Mouse (Mus musculus) brain, embryonic 14.5 days (tissue): ENCODE data around the gene Rufy1. TPM values are rescaled to one million over a fixed set of nuclear protein-coding genes. Genes with fewer than 3 reads are reported as not detected.

Experiments
- DNase-seq: peaks from one replicate; pipeline ENCODE4 v3.0.0-alpha.2; 2011; ENCODE audit warnings: low read depth
- CTCF ChIP-seq: fragments of 200-500 bp; IDR thresholded peaks from 2 replicates; pipeline ENCODE4 v1.5.1; 2012; ENCODE audit warnings: inconsistent platforms, mild to moderate bottlenecking, moderate library complexity, borderline replicate concordance; ENCODE audit not compliant: insufficient read depth, insufficient read length; ENCODE audit errors: extremely low read depth
- POLR2A ChIP-seq: fragments of 200-500 bp; IDR thresholded peaks from 2 replicates; pipeline ENCODE4 v1.6.1; 2012; ENCODE audit warnings: mild to moderate bottlenecking, inconsistent platforms, borderline replicate concordance; ENCODE audit not compliant: poor library complexity, insufficient read depth, insufficient read length, severe bottlenecking; ENCODE audit errors: extremely low read depth
- polyA plus RNA-seq: library from polyadenylated mRNA; depleted of rRNA; stranded (reverse); fragments of >200 nt; gene quantifications from 2 replicates; pipeline ENCODE4 v1.2.3, GENCODE M21; 2012; rRNA removed

Rufy1 gene
- 20.8 and 23.0 TPM in 2 replicates for polyA plus RNA-seq

DNA sequence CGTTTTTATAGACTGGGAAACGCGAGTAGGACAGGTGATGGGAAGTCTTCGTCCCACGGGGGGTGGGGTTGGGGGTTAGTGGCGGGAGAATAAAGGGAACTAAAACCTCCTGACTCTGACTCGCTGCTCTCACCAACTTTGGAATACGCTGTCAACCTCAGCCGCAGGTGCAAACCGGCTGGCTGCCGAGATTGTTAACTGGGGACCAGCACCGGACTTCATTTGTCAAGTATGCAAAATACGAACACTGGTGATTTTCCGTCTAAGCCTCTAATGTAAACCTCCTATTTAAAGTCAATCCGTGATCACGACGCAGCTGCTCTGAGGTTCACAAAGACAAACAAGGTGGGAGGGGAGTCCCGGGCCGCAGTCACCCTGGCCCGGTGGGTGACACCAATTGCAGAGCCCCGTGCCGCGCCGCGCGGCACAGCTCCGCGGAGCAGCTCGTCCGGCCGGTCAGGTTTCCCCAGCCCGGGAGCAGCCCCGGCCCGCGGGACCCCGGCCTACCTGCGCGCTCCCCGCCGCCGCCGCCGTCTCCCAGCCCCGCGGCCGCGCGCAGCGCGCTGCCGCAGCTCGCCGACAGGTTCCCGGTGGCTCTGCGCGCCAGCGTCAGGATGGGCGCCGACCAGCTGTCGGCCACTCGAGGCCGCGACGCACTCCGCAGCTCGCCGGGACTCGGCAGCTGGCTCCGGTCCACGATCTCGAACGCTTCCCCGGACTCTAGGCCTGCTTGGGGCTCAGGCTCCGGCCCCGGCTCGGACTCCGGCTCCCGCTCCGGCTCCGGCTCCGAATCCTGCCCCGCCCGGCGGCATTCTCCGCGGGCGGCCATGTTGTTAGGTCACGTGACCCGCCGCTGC is at the start of gene Rufy1:
TSS of gene Rufy1 (minus strand) at position 849 of the 857 bp plus-strand sequence.
- TF ChIP-seq POLR2A (peak; percentile 79), CTCF (no peak)
- peak; percentile 91 for DNase-seq

DNA sequence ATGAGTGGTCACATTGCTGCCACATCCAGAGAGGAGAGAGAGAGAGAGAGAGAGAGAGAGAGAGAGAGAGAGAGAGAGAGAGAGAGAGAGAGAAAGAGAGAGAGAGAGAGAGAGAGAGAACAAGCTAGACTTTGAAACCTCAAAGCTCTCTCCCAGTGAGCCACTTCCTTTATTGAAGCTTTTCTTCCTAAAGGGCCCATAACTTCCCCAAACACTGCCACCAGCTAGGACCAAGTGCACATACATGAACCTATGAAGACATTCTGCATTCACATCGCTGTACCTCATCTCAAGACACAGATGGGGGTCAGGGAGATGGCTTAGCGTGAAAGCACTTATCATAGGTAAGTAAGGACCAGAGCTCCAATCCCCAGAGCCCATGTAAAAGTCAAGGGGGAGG is 47.1 kb upstream of the Rufy1 start:
- DNase-seq = no peak
- no peak for TF ChIP-seq POLR2A

DNA sequence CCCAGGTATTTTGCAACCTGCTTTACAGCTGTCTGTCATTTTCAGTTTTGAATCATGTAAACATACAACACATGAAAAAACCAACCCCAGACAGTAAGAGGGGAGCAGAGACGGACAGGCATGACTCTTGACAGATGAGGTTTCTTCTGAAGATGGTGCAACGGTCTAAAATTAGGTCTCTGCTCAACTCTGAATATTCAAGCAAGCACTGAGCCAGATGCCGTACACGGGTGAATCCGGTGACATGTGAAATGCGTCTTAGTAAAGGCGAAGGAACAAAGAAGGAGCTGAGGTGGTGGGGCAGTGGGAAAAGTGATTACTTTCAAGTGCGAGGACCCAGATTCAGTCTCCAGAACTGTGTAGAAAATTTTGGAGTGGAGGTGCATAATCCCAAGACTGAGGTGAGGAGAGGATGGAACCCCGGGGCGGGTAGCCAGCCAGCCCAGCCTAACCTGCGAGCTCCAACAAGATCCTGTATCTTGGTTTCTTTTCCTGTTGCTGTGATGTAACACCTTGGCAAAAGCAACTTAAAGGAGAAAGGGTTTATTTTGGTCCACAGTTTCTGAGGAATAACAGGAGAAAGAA is 46.7 kb upstream of the Rufy1 start:
- TF ChIP-seq CTCF (no peak), POLR2A (no peak)
- DNase-seq = peak; percentile 50

DNA sequence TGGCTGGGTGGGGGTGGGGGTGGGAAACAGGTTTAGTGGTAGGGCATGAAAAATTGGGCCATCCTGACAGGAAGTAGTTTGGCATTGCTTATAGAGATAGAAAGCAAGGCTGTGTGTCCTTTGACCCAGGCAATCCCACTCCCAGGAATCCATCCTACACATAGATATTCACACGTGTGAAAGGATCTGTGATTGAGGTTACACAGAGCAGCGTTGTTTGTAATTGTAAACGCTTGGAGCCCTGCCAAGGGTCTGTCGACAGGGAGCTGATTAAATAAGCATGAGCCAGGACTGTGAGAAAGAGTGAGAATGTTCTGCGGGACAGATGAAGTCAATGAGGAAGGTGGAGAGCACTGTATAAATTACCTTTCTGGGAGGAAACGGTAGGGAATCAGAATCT is 46.0 kb upstream of the Rufy1 start:
- TF ChIP-seq CTCF = no peak
- no peak for TF ChIP-seq POLR2A
- peak; percentile 93 for DNase-seq

DNA sequence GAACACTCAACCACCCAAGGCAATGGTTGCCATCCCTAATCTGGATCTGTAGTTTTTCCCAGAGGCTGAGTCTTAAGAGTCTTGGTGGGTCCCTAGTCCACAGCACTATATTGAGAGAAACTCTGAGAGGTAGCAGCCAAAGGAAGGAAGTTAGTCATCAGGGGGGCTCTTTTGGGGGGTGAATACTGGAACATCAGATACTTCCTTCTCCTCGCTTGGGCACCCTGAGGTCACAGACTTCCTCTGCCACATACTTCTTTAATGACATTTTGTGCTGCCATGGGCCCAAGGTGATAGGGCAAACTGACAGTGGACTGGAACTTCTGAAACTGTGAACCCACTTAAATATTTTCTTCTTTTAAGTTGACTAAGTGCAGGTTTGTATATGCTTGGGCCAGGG is 43.0 kb upstream of the Rufy1 start:
- TF ChIP-seq CTCF = no peak
- no peak for DNase-seq

DNA sequence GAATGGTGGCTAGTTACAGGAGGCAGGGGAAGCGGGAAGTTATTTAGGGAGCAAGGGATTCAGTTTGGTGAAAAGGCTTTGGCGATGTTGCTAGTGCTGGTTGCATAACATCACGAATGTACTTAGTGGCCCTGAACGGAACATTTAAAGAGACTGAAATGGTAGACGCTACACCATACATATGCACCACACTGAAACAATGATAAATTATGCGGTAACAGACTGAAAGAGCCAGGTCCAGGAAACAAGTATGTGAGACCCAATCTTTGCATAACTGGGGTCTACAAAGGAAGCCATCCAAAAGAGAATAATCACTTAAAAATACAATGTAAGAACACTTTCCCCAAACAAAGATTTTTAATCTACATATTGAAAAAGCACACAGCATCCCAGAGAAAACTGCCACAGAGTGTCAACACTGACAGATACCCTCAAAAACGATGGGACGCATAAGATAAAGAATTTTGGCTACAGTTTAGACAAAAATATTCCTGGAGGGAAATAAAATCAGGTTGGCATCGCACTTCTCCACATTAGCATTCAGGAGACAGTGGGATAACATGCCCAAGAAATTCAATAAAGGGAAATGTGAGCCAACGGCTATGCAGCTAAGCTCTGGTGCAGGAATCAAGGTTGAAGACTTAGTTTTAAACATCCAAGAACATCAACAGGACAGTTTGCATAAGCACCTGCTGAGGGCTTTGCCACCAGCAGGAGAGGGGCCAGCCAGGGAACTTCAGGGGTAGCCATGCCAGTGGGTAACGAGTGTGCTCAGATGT is 41.4 kb upstream of the Rufy1 start:
- TF ChIP-seq POLR2A = no peak
- no peak for TF ChIP-seq CTCF
- no peak for DNase-seq

DNA sequence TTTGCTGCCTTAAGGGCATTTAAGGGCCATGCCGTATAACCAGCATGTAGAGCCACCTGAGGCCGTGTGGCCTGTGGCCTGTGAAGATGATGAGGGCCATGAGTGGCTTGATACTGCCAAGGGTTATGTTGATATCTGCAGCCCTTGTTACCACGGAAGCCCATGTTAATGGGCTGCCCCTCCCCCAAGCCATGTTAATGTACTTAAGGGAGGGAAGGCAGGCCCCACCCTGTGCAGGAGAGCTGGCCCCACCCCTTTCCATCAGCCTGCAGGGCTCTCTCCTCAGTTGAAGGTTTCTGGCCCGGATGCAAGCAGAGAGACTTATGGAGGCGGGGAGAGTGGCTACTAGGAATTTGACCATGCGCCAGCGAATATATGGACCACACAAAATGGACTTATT is 30.6 kb upstream of the Rufy1 start:
- no peak for TF ChIP-seq CTCF
- TF ChIP-seq POLR2A = no peak
- DNase-seq = no peak

DNA sequence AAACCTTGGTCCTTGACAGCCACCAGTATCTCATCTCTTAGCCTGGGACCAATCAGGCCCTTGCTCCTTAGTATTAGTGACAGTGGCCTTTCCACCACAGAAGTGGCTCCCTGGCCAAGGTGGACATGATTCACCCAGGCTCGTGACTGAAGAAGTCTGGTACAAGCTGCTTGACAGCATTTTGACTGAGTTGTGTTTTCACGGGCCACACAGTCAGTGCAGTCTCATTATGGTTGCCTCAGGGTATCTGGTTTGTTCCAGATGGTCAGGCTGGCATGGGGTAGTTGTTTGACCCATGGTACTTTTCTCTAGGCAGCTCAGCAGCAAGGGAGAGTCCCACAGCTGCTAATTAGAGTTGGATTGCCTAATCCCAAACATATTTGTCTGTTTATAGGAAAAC is 28.3 kb upstream of the Rufy1 start:
- TF ChIP-seq CTCF = no peak
- TF ChIP-seq POLR2A = no peak
- peak; percentile 45 for DNase-seq

DNA sequence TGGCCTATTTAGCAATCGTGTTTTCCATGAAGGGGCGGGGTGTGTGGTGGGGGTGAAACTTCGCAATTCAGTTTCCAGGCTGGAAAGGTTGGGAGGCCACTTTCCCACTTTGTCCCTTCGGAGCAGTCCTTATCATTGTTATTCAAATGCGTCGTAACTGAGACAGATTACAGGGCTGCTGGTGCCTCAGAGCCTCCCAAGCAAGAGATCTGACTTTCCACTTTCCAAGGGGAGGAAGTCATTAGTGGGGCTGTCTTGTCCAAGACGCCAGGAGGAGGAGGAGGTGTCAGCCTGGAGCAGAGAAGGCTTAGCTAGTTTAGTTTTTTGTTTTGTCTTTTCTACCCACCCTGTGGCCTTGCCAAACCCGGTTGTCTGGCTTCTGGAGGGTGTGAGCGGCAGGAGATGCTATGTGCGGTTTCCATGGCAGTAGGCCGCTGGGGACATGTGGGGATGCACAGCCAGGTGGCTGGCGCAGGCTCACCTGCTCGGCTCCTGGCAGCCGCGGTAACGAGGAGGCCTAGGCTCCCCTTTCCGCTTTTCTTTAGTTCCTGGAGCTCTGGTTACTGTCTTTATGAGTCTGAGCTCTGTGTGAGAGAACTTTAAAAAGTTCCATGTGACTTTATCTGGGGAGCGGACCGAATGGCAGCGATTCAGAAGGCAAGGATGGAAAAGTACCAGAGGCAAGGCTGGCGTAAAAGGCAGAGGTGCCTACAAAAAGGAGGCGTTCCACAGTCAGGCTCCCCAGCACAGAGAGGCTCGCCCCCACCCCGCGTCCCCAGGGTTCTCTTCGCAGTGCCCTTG is 26.4 kb upstream of the Rufy1 start:
- TF ChIP-seq POLR2A (no peak), CTCF (no peak)
- DNase-seq = peak; percentile 82

DNA sequence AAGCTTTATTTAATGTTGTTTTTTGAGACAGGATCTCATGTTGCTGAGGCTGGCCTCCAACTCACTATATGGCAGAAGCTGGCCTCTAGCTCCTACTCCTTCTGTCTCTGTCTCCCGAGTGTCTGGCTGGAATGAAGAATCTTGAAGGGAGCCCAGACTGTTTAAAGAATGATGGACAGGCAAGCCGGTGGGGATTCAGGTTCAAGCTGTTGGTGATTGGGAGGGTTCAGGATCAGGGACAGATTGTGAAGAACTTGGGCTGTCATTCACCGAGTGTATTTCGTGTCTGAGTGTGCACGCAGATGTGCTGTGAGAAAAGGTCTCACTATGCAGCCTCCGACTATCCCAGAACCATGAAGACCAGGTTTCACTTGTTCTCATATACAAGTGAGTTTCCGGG is 25.5 kb upstream of the Rufy1 start:
- TF ChIP-seq CTCF (no peak), POLR2A (no peak)
- DNase-seq = peak; percentile 77

DNA sequence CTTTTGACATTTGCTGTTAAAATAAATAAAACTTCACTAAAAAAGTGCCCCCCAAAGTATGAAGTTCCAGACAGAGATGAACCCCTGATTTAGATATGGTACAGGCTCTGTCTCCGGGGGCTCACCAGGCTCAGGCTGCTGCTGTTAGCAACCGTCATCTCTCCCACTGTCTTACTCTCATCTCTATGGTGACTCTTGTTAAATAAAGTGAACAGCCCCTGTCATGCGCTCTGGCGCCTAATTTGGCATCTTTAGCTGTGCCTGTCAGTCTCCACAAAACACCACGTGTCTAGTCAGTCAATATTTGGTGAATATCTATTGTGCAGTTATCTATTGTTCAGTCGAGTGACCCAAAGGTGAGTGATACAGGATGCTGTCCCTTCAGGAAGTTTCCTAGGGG is 24.0 kb upstream of the Rufy1 start:
- TF ChIP-seq CTCF (no peak), POLR2A (no peak)
- peak; percentile 41 for DNase-seq
